Mouse (Mus musculus): ENCODE measurements around the gene Dennd5b. TPM values are rescaled to one million over a fixed set of nuclear protein-coding genes. Genes with fewer than 3 reads are reported as not detected.

Dennd5b gene
- polyA plus RNA-seq, 2 experiments = 2.3 to 3.1 TPM

DNA sequence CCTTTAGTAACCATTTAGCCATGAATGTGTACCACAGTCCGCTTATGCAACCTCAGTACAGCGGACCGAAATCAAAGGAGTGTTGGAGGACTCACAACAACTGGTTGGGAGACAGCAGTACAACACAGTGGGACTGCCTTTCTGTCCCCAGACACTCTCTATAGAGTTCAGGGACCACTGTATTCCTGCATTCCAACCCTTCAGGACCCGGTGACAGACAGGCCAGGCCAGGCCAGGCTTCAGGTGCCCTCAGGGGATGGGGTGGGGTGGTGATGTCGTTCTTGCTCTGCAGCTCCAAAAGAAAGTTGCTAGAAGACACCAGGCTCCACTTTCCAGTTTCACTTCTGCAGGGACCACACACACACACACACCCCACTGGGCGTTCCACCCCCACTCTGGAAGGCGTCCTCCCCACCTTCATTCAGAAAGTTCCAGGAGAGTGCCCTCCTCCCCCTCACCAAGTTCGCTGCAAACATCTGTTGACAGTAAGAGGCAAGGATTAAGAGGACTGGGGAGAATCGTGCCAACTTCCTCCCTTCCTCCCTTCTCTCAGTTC is 130.0 kb downstream of the Dennd5b start:
- no peak overlapping the region for H3K27ac ChIP-seq
- H3K9ac ChIP-seq (replicated peaks) = no peak overlapping the region
- 36% methylated on average over 9 of the region's 9 CpGs for WGBS (ENCODE audit: insufficient replicate concordance)
- no peaks in the 10 kb centered on the region for H3K36me3 ChIP-seq (replicated peaks; ENCODE audit: control insufficient read depth, insufficient read depth, low read depth)
- no peak overlapping the region for H3K4me2 ChIP-seq (ENCODE audit: low read depth)
- TF ChIP-seq CTCF (IDR thresholded peaks at IDR 0.05; ENCODE audit: low read depth) = no peak
- TF ChIP-seq EP300 (IDR thresholded peaks at IDR 0.05; ENCODE audit: low read depth) = no peak
- peaks cover 0 to 7% of the 10 kb centered on the region in 2 experiments; a peak in 1 of 4 replicates for H3K4me1 ChIP-seq (replicated peaks; ENCODE audit: control insufficient read depth in 2 of 2, insufficient read depth in 2 of 2, low read length in 1 of 2)
- ATAC-seq (ENCODE audit: insufficient read depth) (0 out of 2 replicates have a peak, but pooled peaks have one; percentile 24), DNase-seq (ENCODE audit: low read depth in 3 of 3, low spot score in 3 of 3) (no peak)
- no peaks in the 10 kb centered on the region for H3K9me3 ChIP-seq (ENCODE audit: control insufficient read depth, low read length)
- no peaks in the 10 kb centered on the region for H3K27me3 ChIP-seq (ENCODE audit: control insufficient read depth, insufficient read depth, low read length)
- H3K4me3 ChIP-seq (ENCODE audit: insufficient read depth in 1 of 2, low read depth in 2 of 2, low read length in 2 of 2) = no peak overlapping the region

DNA sequence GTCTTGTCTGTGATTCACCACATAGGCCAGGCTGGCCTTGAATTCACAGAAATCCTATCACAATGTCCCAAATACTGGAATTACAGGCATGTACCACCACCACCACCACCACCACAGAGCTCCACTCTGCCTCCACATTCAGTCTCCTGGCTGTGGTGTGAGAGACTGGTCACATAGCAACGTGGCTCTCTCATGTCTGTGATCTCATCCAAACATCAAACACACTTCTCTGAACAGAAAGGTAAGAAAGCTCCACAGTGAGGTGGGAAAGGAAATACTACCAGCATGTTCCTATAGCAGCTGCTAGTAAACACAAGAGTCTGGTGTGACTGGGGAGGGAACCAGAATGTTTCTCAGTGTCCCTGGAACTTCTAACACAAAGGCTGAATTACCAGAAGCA is 140.2 kb downstream of the Dennd5b start:
- Histone ChIP-seq H3K4me1 (replicated peaks; ENCODE audit: control insufficient read depth in 2 of 2, insufficient read depth in 2 of 2, low read length in 1 of 2) (no peaks in the 10 kb centered on the region), H3K9me3 (ENCODE audit: control insufficient read depth, low read length) (no peaks in the 10 kb centered on the region), H3K4me3 (ENCODE audit: insufficient read depth in 1 of 2, low read depth in 2 of 2, low read length in 2 of 2) (no peak overlapping the region), H3K27me3 (ENCODE audit: control insufficient read depth, insufficient read depth, low read length) (no peaks in the 10 kb centered on the region), H3K27ac (no peak overlapping the region), H3K9ac (replicated peaks) (no peak overlapping the region), H3K4me2 (ENCODE audit: low read depth) (no peak overlapping the region), H3K36me3 (replicated peaks; ENCODE audit: control insufficient read depth, insufficient read depth, low read depth) (no peaks in the 10 kb centered on the region)
- ATAC-seq (ENCODE audit: insufficient read depth) = no peak
- whole genome bisulfite sequencing (ENCODE audit: insufficient replicate concordance) = 25% methylated on average over 1 of the region's 1 CpGs
- no peak for DNase-seq (ENCODE audit: low read depth in 3 of 3, low spot score in 3 of 3)
- TF ChIP-seq CTCF (IDR thresholded peaks at IDR 0.05; ENCODE audit: low read depth) (no peak), EP300 (IDR thresholded peaks at IDR 0.05; ENCODE audit: low read depth) (no peak)

DNA sequence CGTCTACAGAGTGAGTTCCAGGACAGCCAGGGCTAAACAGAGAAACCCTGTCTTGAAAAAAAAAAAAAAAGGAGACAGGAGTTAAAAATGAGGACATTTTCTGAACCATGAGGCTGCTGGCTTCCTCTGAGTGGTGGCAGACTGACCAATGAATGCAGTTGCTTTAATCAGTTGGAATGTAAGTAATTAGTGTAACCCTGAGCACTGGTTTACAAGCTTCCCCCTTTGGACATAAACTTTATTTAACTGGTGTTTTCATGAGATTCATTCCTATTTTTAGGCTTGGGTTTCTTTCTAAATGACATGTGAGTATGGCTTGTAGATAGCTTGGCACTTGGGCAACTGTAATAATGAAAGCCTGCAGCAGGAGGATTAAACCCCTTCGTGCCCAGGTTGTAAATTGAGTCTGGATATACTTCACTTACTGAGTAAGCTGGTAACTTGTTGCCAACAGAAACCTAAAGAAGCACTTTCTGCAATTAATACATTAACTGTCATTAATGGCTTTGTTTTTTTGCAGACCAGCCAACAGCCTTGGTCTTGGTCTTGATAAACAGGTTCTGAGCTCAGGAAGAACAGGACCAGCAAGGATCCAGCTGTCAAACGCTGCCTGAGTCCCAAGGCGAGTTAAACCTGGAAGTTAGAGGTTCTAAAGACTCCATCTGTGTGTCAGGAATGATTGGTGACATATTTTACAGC is 141.8 kb downstream of the Dennd5b start:
- no peak overlapping the region for H3K27ac ChIP-seq
- WGBS (ENCODE audit: insufficient replicate concordance) = 46% methylated on average over 4 of the region's 4 CpGs
- DNase-seq (ENCODE audit: low read depth in 3 of 3, low spot score in 3 of 3) = no peak

DNA sequence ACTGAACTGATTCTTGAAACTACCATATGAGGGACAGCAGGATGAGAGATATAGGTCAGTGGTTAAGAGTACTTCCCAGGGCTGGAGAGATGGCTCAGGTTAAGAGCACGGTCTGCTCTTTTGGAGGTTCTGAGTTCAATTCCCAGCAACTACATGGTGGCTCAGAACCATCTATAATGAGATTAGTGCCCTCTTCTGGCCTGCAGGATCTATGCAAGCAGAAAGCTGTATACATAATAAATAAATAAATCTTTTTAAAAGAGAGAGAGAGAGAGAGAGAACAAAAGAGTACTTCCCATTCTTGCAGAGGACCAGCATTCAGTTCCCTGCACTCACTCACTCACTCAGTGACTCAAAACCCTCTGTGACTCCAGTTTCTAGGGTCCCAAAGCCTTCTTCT is 142.8 kb downstream of the Dennd5b start:
- WGBS (ENCODE audit: insufficient replicate concordance) = 63% methylated on average over 1 of the region's 1 CpGs
- Histone ChIP-seq H3K4me2 (ENCODE audit: low read depth) (no peak overlapping the region), H3K27me3 (ENCODE audit: control insufficient read depth, insufficient read depth, low read length) (no peaks in the 10 kb centered on the region), H3K4me1 (replicated peaks; ENCODE audit: control insufficient read depth in 2 of 2, insufficient read depth in 2 of 2, low read length in 1 of 2) (no peaks in the 10 kb centered on the region; a peak in 1 of 4 replicates), H3K4me3 (ENCODE audit: insufficient read depth in 1 of 2, low read depth in 2 of 2, low read length in 2 of 2) (no peak overlapping the region), H3K9me3 (ENCODE audit: control insufficient read depth, low read length) (no peaks in the 10 kb centered on the region), H3K9ac (replicated peaks) (no peak overlapping the region), H3K36me3 (replicated peaks; ENCODE audit: control insufficient read depth, insufficient read depth, low read depth) (no peaks in the 10 kb centered on the region), H3K27ac (no peak overlapping the region)
- no peak for DNase-seq (ENCODE audit: low read depth in 3 of 3, low spot score in 3 of 3)
- TF ChIP-seq CTCF (IDR thresholded peaks at IDR 0.05; ENCODE audit: low read depth) (no peak), EP300 (IDR thresholded peaks at IDR 0.05; ENCODE audit: low read depth) (no peak)
- ATAC-seq (ENCODE audit: insufficient read depth) = no peak

More for the DNA sequence above, 141.8 kb downstream of the Dennd5b start:
- no peak overlapping the region for H3K4me2 ChIP-seq (ENCODE audit: low read depth)
- no peak for TF ChIP-seq CTCF (IDR thresholded peaks at IDR 0.05; ENCODE audit: low read depth)
- no peak for TF ChIP-seq EP300 (IDR thresholded peaks at IDR 0.05; ENCODE audit: low read depth)
- H3K4me1 ChIP-seq (replicated peaks; ENCODE audit: control insufficient read depth in 2 of 2, insufficient read depth in 2 of 2, low read length in 1 of 2) = no peaks in the 10 kb centered on the region; a peak in 1 of 4 replicates
- no peak overlapping the region for H3K9ac ChIP-seq (replicated peaks)
- no peaks in the 10 kb centered on the region for H3K9me3 ChIP-seq (ENCODE audit: control insufficient read depth, low read length)
- no peak for ATAC-seq (ENCODE audit: insufficient read depth)
- no peaks in the 10 kb centered on the region for H3K27me3 ChIP-seq (ENCODE audit: control insufficient read depth, insufficient read depth, low read length)
- no peaks in the 10 kb centered on the region for H3K36me3 ChIP-seq (replicated peaks; ENCODE audit: control insufficient read depth, insufficient read depth, low read depth)
- no peak overlapping the region for H3K4me3 ChIP-seq (ENCODE audit: insufficient read depth in 1 of 2, low read depth in 2 of 2, low read length in 2 of 2)

DNA sequence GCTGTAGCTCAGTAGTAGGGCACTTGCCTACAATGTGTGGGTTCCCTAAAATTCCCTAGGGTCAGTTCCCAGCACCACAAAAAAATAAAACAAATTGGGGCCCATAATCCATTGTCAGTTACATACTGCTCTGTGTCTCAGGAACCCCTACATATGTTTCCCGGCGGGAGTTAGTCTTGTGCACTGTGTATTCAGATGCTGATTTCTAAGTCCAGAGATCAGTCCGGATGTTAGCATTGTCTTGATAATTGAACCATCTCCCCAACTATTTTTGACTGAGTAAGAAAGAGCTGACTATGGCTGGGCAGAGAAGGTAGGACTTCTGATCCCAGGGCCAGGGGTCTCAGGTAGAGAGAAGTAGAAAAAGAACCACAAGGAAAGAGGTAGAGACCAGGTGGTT is 144.4 kb downstream of the Dennd5b start:
- no peak for DNase-seq (ENCODE audit: low read depth in 3 of 3, low spot score in 3 of 3)
- Histone ChIP-seq H3K36me3 (replicated peaks; ENCODE audit: control insufficient read depth, insufficient read depth, low read depth) (no peaks in the 10 kb centered on the region), H3K4me3 (ENCODE audit: insufficient read depth in 1 of 2, low read depth in 2 of 2, low read length in 2 of 2) (no peak overlapping the region), H3K9ac (replicated peaks) (no peak overlapping the region), H3K4me1 (replicated peaks; ENCODE audit: control insufficient read depth in 2 of 2, insufficient read depth in 2 of 2, low read length in 1 of 2) (no peaks in the 10 kb centered on the region; a peak in 1 of 4 replicates), H3K27me3 (ENCODE audit: control insufficient read depth, insufficient read depth, low read length) (no peaks in the 10 kb centered on the region), H3K4me2 (ENCODE audit: low read depth) (no peak overlapping the region), H3K9me3 (ENCODE audit: control insufficient read depth, low read length) (no peaks in the 10 kb centered on the region), H3K27ac (no peak overlapping the region)
- TF ChIP-seq CTCF (IDR thresholded peaks at IDR 0.05; ENCODE audit: low read depth) (no peak), EP300 (IDR thresholded peaks at IDR 0.05; ENCODE audit: low read depth) (no peak)
- WGBS (ENCODE audit: insufficient replicate concordance) = 69% methylated on average over 3 of the region's 3 CpGs
- ATAC-seq (ENCODE audit: insufficient read depth) = no peak

Data from liver, embryonic 14.5 days (tissue).